In the genomic region with DNA sequence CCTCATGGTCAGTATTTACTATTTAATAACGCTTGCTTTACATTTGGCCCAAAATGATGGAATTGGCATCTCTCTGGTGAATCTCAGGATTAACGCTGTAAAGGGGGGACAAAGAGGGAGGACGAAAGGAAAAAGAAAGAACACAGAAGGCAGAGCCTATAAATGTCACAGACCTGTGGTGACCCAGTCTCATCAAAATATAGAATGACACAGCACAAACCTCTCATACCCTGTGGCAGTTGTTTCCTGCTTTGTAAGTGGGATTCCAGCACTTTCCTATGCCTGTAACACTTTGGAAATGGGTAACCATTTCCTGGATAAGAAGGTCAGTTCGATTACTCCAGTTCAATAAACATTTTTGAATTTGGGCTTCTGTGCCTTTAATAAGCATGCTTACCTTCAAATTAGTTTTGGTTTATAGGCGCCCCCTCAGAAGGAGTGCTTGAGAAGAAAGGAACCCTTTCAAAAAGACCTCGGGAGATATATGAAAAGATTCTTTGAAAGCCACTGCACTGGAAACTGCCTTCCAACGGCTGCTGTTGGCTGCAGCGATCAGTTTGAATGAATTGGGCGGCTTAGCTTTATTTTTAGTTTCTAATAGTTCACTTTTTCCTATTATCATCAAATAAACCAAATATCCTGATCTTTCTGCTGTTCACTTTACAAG, we compare ENCODE assay signal across 9 mouse cellular contexts. TPM values are rescaled to one million over a fixed set of nuclear protein-coding genes. Genes with fewer than 3 reads are reported as not detected.
DNase-seq lines count a peak whose midpoint lies in the region; ATAC-seq and TF ChIP-seq lines count a peak whose summit lies in the region.
"Had no signal": no experiment of that assay in that cellular context is flagged by ENCODE, and none has a peak within 500 bp of the region (broad histone marks: within the 10 kb centered on the region; RNA-seq: fewer than 3 reads in every experiment).

No protein-coding gene starts in this region.

- no peak overlapping the region for H3K9ac ChIP-seq in lung, embryonic 14.5 days
- H3K9ac ChIP-seq in forebrain, embryonic 14.5 days (ENCODE audit: low read length) = no peak overlapping the region
- H3K9ac ChIP-seq in limb, embryonic 12.5 days (replicated peaks) = no peak overlapping the region

- 66% methylated on average over 9 of the region's 9 CpGs for WGBS in lung, embryonic 14.5 days
- WGBS in forebrain, embryonic 14.5 days = 11% methylated on average over 9 of the region's 9 CpGs
- WGBS in limb, embryonic 12.5 days = 68% methylated on average over 9 of the region's 9 CpGs

- H3K36me3 ChIP-seq in lung, embryonic 14.5 days (ENCODE audit: insufficient read depth) = no peaks in the 10 kb centered on the region
- no peaks in the 10 kb centered on the region for H3K36me3 ChIP-seq in forebrain, embryonic 14.5 days (ENCODE audit: control insufficient read depth, insufficient read depth, low read length)
- no peaks in the 10 kb centered on the region for H3K36me3 ChIP-seq in limb, embryonic 12.5 days

- DNase-seq in lung, embryonic 14.5 days = peak; percentile 1
- DNase-seq in lung, postnatal 25 days (ENCODE audit: low spot score) = no peak
- DNase-seq in forebrain, embryonic 14.5 days (ENCODE audit: low spot score) = peak; percentile 54
- DNase-seq in retina, postnatal 1 day = peak; percentile 29
- no peak for DNase-seq in frontal cortex, postnatal 14 days (ENCODE audit: low spot score in 2 of 2)
- DNase-seq in embryo, embryonic 10 days (ENCODE audit: low spot score) = no peak
- DNase-seq: kidney, adult 2 months had no signal

- H3K4me2 ChIP-seq in lung, embryonic 14.5 days = peak overlapping the region; percentile 49
- peak overlapping the region; percentile 42 for H3K4me2 ChIP-seq in forebrain, embryonic 14.5 days (ENCODE audit: low read length)
- H3K4me2 ChIP-seq in limb, embryonic 12.5 days = peak overlapping the region; percentile 43

- no peak for TF ChIP-seq CTCF in lung, embryonic 14.5 days (IDR thresholded peaks at IDR 0.05; ENCODE audit: low read depth)

- ATAC-seq in lung, embryonic 14.5 days (ENCODE audit: insufficient read depth) = no peak
- peak; percentile 51 for ATAC-seq in forebrain, embryonic 14.5 days
- ATAC-seq in limb, embryonic 12.5 days (ENCODE audit: insufficient number of reproducible peaks, insufficient read depth, low FRiP score, low TSS enrichment, low read depth) = no peak

- no peaks in the 10 kb centered on the region for H3K9me3 ChIP-seq in lung, embryonic 14.5 days (ENCODE audit: low read depth, low read length)
- H3K9me3 ChIP-seq in forebrain, embryonic 14.5 days (replicated peaks; ENCODE audit: control insufficient read depth, low read length) = no peaks in the 10 kb centered on the region
- H3K9me3 ChIP-seq in limb, embryonic 12.5 days = no peaks in the 10 kb centered on the region

- H3K27ac ChIP-seq in lung, embryonic 14.5 days (ENCODE audit: low read depth) = no peak overlapping the region
- H3K27ac ChIP-seq in forebrain, embryonic 14.5 days (ENCODE audit: low read depth, low read length) = no peak overlapping the region
- H3K27ac ChIP-seq in limb, embryonic 12.5 days = peak overlapping the region; percentile 81

- no peaks in the 10 kb centered on the region for H3K27me3 ChIP-seq in lung, embryonic 14.5 days (ENCODE audit: insufficient read depth, low read length)
- H3K27me3 ChIP-seq in forebrain, embryonic 14.5 days (replicated peaks; ENCODE audit: control insufficient read depth, insufficient read depth, low read length) = no peaks in the 10 kb centered on the region
- H3K27me3 ChIP-seq in limb, embryonic 12.5 days = no peaks in the 10 kb centered on the region

- H3K4me3 ChIP-seq in lung, embryonic 14.5 days (ENCODE audit: low read depth, low read length) = no peak overlapping the region
- H3K4me3 ChIP-seq in forebrain, embryonic 14.5 days (ENCODE audit: low read depth, low read length) = peak overlapping the region; percentile 23
- no peak overlapping the region for H3K4me3 ChIP-seq in limb, embryonic 12.5 days (replicated peaks)
- H3K4me3 ChIP-seq: myocyte had no signal

- no peaks in the 10 kb centered on the region for H3K4me1 ChIP-seq in lung, embryonic 14.5 days (ENCODE audit: insufficient read depth)
- 0 out of 2 replicates have a peak, but pooled peaks cover 4% of the 10 kb centered on the region for H3K4me1 ChIP-seq in forebrain, embryonic 14.5 days (ENCODE audit: control insufficient read depth, insufficient read depth, low read length)
- peaks cover 21% of the 10 kb centered on the region for H3K4me1 ChIP-seq in limb, embryonic 12.5 days (replicated peaks)

RNA-seq across cellular contexts. Expression of gene Enpp1, which starts 43.0 kb away (rescaled TPM):
- 2.3 and 2.9 TPM in 2 replicates for polyA plus RNA-seq in lung, embryonic 14.5 days (2014; fragmentation: Nextera tagmentation; extraction: Ambion mirVana)
- 1.9 and 2.9 TPM in 2 replicates for polyA plus RNA-seq in forebrain, embryonic 14.5 days (2014; fragmentation: Nextera tagmentation; extraction: Ambion mirVana)
- polyA plus RNA-seq in limb, embryonic 12.5 days (2016; fragmentation: Nextera tagmentation; extraction: Ambion mirVana) = 3.3 and 3.6 TPM in 2 replicates

Comparison
In these comparisons a context has a peak if more than half of its experiments do, and no peak if none do; other contexts are left out.
1. DNase-seq: peak in lung, embryonic 14.5 days (single experiment), forebrain, embryonic 14.5 days (single experiment) and retina, postnatal 1 day (single experiment); none in lung, postnatal 25 days (single experiment), frontal cortex, postnatal 14 days (0 of 2) and embryo, embryonic 10 days (single experiment).
2. Peak in every context shown above with its lines, with median percentiles within 50 percentile points of each other: H3K4me2 ChIP-seq.